Mouse (Mus musculus) erythroblast, adult 5-6 weeks (primary cell): ENCODE data around the gene Trio. TPM values are rescaled to one million over a fixed set of nuclear protein-coding genes. Genes with fewer than 3 reads are reported as not detected.

Experiments
- ATAC-seq: replicated peaks from 2 replicates; pipeline ENCODE4 v1.8.0; 2016; ENCODE audit warnings: moderate number of reproducible peaks, mild to moderate bottlenecking, moderate TSS enrichment, inconsistent platforms; ENCODE audit not compliant: poor library complexity, low FRiP score, severe bottlenecking
- total RNA-seq, 2 experiments: library from RNA; stranded (forward) in 1 of 2; stranded (reverse) in 1 of 2; fragments of 150-400 nt in 1 of 2; fragments of 200-764, 138-1000 nt in 1 of 2; gene quantifications; 2 replicates each; pipeline versions ENCODE4 v1.2.3 to v1.2.4; 2015 to 2017; ENCODE audit warnings: low replicate concordance in 2 of 2

The Trio gene
- total RNA-seq, 2 experiments from 2014 or later, result 6.2 to 18.1 TPM

GRCm38 (mm10) chr15:27955614-27956013 is 70.0 kb downstream of the Trio start:
- no peak for ATAC-seq

GRCm38 (mm10) chr15:27954356-27954755 is 71.3 kb downstream of the Trio start:
- no peak for ATAC-seq

- no peak for ATAC-seq
Measured at GRCm38 (mm10) chr15:27953570-27953969, 72.1 kb downstream of the Trio start.

GRCm38 (mm10) chr15:27951195-27951594 is 74.5 kb downstream of the Trio start:
- ATAC-seq, result no peak

GRCm38 (mm10) chr15:27949196-27949595 is 76.5 kb downstream of the Trio start:
- no peak for ATAC-seq

GRCm38 (mm10) chr15:27947880-27948279 is 77.8 kb downstream of the Trio start:
- no peak for ATAC-seq

- no peak for ATAC-seq
Measured at GRCm38 (mm10) chr15:27945570-27945969, 80.1 kb downstream of the Trio start.

- ATAC-seq, result no peak
Measured at GRCm38 (mm10) chr15:27944898-27945297, 80.8 kb downstream of the Trio start.

- ATAC-seq, result no peak
Measured at GRCm38 (mm10) chr15:27943486-27944195, 82.0 kb downstream of the Trio start.

GRCm38 (mm10) chr15:27942148-27942847 is 83.3 kb downstream of the Trio start:
- ATAC-seq, result no peak

- no peak for ATAC-seq
Measured at GRCm38 (mm10) chr15:27941441-27941840, 84.2 kb downstream of the Trio start.

- ATAC-seq, result no peak
Measured at GRCm38 (mm10) chr15:27941020-27941419, 84.6 kb downstream of the Trio start.

GRCm38 (mm10) chr15:27940032-27940431 is 85.6 kb downstream of the Trio start:
- ATAC-seq, result no peak

- ATAC-seq, result no peak
Measured at GRCm38 (mm10) chr15:27938886-27939285, 86.8 kb downstream of the Trio start.

GRCm38 (mm10) chr15:27937861-27938833 is 87.5 kb downstream of the Trio start:
- no peak for ATAC-seq

- ATAC-seq, result no peak
Measured at GRCm38 (mm10) chr15:27937003-27937860, 88.4 kb downstream of the Trio start.

- ATAC-seq, result no peak
Measured at GRCm38 (mm10) chr15:27935772-27936746, 89.6 kb downstream of the Trio start.

GRCm38 (mm10) chr15:27933270-27933669 is 92.4 kb downstream of the Trio start:
- ATAC-seq, result no peak
